Mouse (Mus musculus): Measurements from ENCODE around the gene Iqcf6. TPM values are rescaled to one million over a fixed set of nuclear protein-coding genes. Genes with fewer than 3 reads are reported as not detected.

Iqcf6 gene
- total and polyA plus RNA-seq, 3 experiments = not detected

DNA sequence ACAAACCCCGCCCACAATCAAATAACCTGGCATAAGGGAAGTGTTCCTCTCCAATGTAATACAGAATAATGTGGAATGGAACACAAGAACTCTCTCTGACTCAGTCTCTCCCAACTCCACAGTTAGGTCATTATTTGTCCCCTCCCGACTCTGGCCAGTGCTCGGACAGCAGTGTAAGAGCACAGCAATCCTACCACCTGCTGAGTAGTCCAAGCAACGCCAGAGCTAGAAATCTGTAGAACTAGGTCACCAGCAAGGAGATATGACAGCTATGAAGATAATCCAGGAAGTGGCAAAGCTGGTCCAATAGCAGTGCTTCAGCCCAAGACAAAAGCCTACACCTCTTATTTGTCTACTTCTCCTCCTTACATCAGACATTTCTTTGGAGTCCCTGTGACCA lies 50.2 kb downstream of the Iqcf6 start:
- Histone ChIP-seq H3K4me1 (ENCODE audit: control insufficient read depth in 1 of 2, insufficient read depth in 2 of 2) (peaks cover 0 to 27% of the 10 kb centered on the region in 2 experiments; a peak in 1 of 4 replicates), H3K9me3 (replicated peaks; ENCODE audit: low read length) (no peaks in the 10 kb centered on the region), H3K4me3 (replicated peaks in 1 of 3; ENCODE audit: low read depth in 2 of 3, low read length in 2 of 3, poor library complexity in 1 of 3) (no peak overlapping the region), H3K36me3 (replicated peaks in 1 of 2; ENCODE audit: control insufficient read depth in 1 of 2, insufficient read depth in 1 of 2, low read length in 1 of 2) (peaks cover 26 to 91% of the 10 kb centered on the region in 2 experiments), H3K9ac (ENCODE audit: insufficient read depth, low read depth) (no peak overlapping the region), H3K27me3 (replicated peaks) (no peaks in the 10 kb centered on the region), H3K4me2 (ENCODE audit: insufficient read depth, low read depth, poor library complexity, severe bottlenecking) (no peak overlapping the region), H3K27ac (ENCODE audit: insufficient read depth, low read depth) (no peak overlapping the region), H3K79me2 (replicated peaks; ENCODE audit: control insufficient read depth, extremely low read depth, insufficient read depth, poor library complexity, severe bottlenecking) (no peaks in the 10 kb centered on the region)
- no peak for DNase-seq (ENCODE audit: extremely low read depth)
- dilution Hi-C loops (cut with MboI; ENCODE audit: extremely low pct_ligation_motif_present, extremely low pct_unique_long_range_greater_than_20kb, low sequenced_read_pairs) = loop anchor here (25.0 kb wide), 1 partner anchor 111 kb away; the partner anchor contains the start of gene Rad54l2
- TF ChIP-seq EP300 (IDR thresholded peaks at IDR 0.05; ENCODE audit: low read length) (no peak), BHLHE40 (IDR thresholded peaks at IDR 0.05; ENCODE audit: low read depth, low read length) (no peak), PAX5 (IDR thresholded peaks at IDR 0.05; ENCODE audit: low read length) (no peak), NELFE (IDR thresholded peaks at IDR 0.05; ENCODE audit: low read depth, low read length) (no peak), TBP (conservative IDR thresholded peaks at IDR 0.05; ENCODE audit: low read depth, low read length) (no peak)
- in situ Hi-C loops (cut with MboI; ENCODE audit: low pct_ligation_motif_present, low pct_unique_long_range_greater_than_20kb, low sequenced_read_pairs) = no loop called here

Other genes starting within 250 kb of the Iqcf6 start
- gene Rpl29, start 197.1 kb upstream of the Iqcf6 start, total RNA-seq (2012; rRNA removed) = 1,844 and 1,867 TPM in 2 replicates
- gene Rpl29, start 197.1 kb upstream of the Iqcf6 start, total RNA-seq (2014; rRNA removed) = 1,058 and 1,082 TPM in 2 replicates
- 1,042 and 1,257 TPM in 2 replicates for gene Rpl29, start 197.1 kb upstream of the Iqcf6 start, polyA plus RNA-seq (2012; ENCODE audit: insufficient read length, low read depth)
- gene Acy1, start 188.3 kb upstream of the Iqcf6 start, total RNA-seq (2012; rRNA removed) = 76.9 and 77.6 TPM in 2 replicates
- gene Acy1, start 188.3 kb upstream of the Iqcf6 start, total RNA-seq (2014; rRNA removed) = 51.9 and 55.6 TPM in 2 replicates
- 103 and 106 TPM in 2 replicates for gene Acy1, start 188.3 kb upstream of the Iqcf6 start, polyA plus RNA-seq (2012; ENCODE audit: insufficient read length, low read depth)
- gene Abhd14b, start 179.1 kb upstream of the Iqcf6 start, total RNA-seq (2012; rRNA removed) = 3.9 and 5.3 TPM in 2 replicates
- 2.9 and 3.6 TPM in 2 replicates for gene Abhd14b, start 179.1 kb upstream of the Iqcf6 start, total RNA-seq (2014; rRNA removed)
- gene Abhd14b, start 179.1 kb upstream of the Iqcf6 start, polyA plus RNA-seq (2012; ENCODE audit: insufficient read length, low read depth) = 4.4 and 5.4 TPM in 2 replicates
- gene Abhd14a, start 178.9 kb upstream of the Iqcf6 start, total RNA-seq (2012; rRNA removed) = 20.4 and 20.6 TPM in 2 replicates
- gene Abhd14a, start 178.9 kb upstream of the Iqcf6 start, total RNA-seq (2014; rRNA removed) = 15.6 and 18.2 TPM in 2 replicates
- 23.3 and 26.6 TPM in 2 replicates for gene Abhd14a, start 178.9 kb upstream of the Iqcf6 start, polyA plus RNA-seq (2012; ENCODE audit: insufficient read length, low read depth)
- 41.3 and 44.1 TPM in 2 replicates for gene Pcbp4, start 173.3 kb upstream of the Iqcf6 start, total RNA-seq (2012; rRNA removed)
- gene Pcbp4, start 173.3 kb upstream of the Iqcf6 start, total RNA-seq (2014; rRNA removed) = 34.5 and 44.0 TPM in 2 replicates
- gene Pcbp4, start 173.3 kb upstream of the Iqcf6 start, polyA plus RNA-seq (2012; ENCODE audit: insufficient read length, low read depth) = 51.9 and 54.2 TPM in 2 replicates
- gene Gpr62, start 160.6 kb upstream of the Iqcf6 start, total RNA-seq (2012; rRNA removed) = 0.04 TPM in 1 of 2 replicates, not detected in the other
- gene Gpr62, start 160.6 kb upstream of the Iqcf6 start, total RNA-seq (2014; rRNA removed) = not detected in 2 replicates
- gene Gpr62, start 160.6 kb upstream of the Iqcf6 start, polyA plus RNA-seq (2012; ENCODE audit: insufficient read length, low read depth) = 0.11 and 0.20 TPM in 2 replicates
- 120 and 167 TPM in 2 replicates for gene Rrp9, start 150.6 kb upstream of the Iqcf6 start, total RNA-seq (2012; rRNA removed)
- gene Rrp9, start 150.6 kb upstream of the Iqcf6 start, total RNA-seq (2014; rRNA removed) = 130 and 137 TPM in 2 replicates
- gene Rrp9, start 150.6 kb upstream of the Iqcf6 start, polyA plus RNA-seq (2012; ENCODE audit: insufficient read length, low read depth) = 326 and 339 TPM in 2 replicates
- 12.3 and 12.9 TPM in 2 replicates for gene Parp3, start 149.6 kb upstream of the Iqcf6 start, total RNA-seq (2012; rRNA removed)
- gene Parp3, start 149.6 kb upstream of the Iqcf6 start, total RNA-seq (2014; rRNA removed) = 10.3 and 11.1 TPM in 2 replicates
- gene Parp3, start 149.6 kb upstream of the Iqcf6 start, polyA plus RNA-seq (2012; ENCODE audit: insufficient read length, low read depth) = 24.6 and 36.6 TPM in 2 replicates
- gene Iqcf1, start 126.6 kb upstream of the Iqcf6 start, total RNA-seq (2012; rRNA removed) = not detected in 2 replicates
- gene Iqcf1, start 126.6 kb upstream of the Iqcf6 start, total RNA-seq (2014; rRNA removed) = not detected in 2 replicates
- not detected in 2 replicates for gene Iqcf1, start 126.6 kb upstream of the Iqcf6 start, polyA plus RNA-seq (2012; ENCODE audit: insufficient read length, low read depth)
- 0.72 TPM in 1 of 2 replicates, not detected in the other for gene Iqcf5, start 112.0 kb upstream of the Iqcf6 start, total RNA-seq (2012; rRNA removed)
- gene Iqcf5, start 112.0 kb upstream of the Iqcf6 start, total RNA-seq (2014; rRNA removed) = 0.77 TPM in 1 of 2 replicates, not detected in the other
- 1.8 and 2.9 TPM in 2 replicates for gene Iqcf5, start 112.0 kb upstream of the Iqcf6 start, polyA plus RNA-seq (2012; ENCODE audit: insufficient read length, low read depth)
- gene Iqcf3, start 65.0 kb upstream of the Iqcf6 start, total RNA-seq (2012; rRNA removed) = not detected in 2 replicates
- gene Iqcf3, start 65.0 kb upstream of the Iqcf6 start, total RNA-seq (2014; rRNA removed) = not detected in 2 replicates
- gene Iqcf3, start 65.0 kb upstream of the Iqcf6 start, polyA plus RNA-seq (2012; ENCODE audit: insufficient read length, low read depth) = not detected in 2 replicates
- not detected in 2 replicates for gene Iqcf4, start 55.6 kb upstream of the Iqcf6 start, total RNA-seq (2012; rRNA removed)
- gene Iqcf4, start 55.6 kb upstream of the Iqcf6 start, total RNA-seq (2014; rRNA removed) = not detected in 2 replicates
- not detected in 2 replicates for gene Iqcf4, start 55.6 kb upstream of the Iqcf6 start, polyA plus RNA-seq (2012; ENCODE audit: insufficient read length, low read depth)
- not detected in 2 replicates for gene Grm2, start 29.5 kb downstream of the Iqcf6 start, total RNA-seq (2012; rRNA removed)
- gene Grm2, start 29.5 kb downstream of the Iqcf6 start, total RNA-seq (2014; rRNA removed) = not detected in 2 replicates
- not detected in 2 replicates for gene Grm2, start 29.5 kb downstream of the Iqcf6 start, polyA plus RNA-seq (2012; ENCODE audit: insufficient read length, low read depth)
- gene Tex264, start 59.3 kb downstream of the Iqcf6 start, total RNA-seq (2012; rRNA removed) = 33.6 and 45.3 TPM in 2 replicates
- gene Tex264, start 59.3 kb downstream of the Iqcf6 start, total RNA-seq (2014; rRNA removed) = 30.9 and 34.3 TPM in 2 replicates
- gene Tex264, start 59.3 kb downstream of the Iqcf6 start, polyA plus RNA-seq (2012; ENCODE audit: insufficient read length, low read depth) = 45.2 and 54.8 TPM in 2 replicates
- gene Rad54l2, start 162.6 kb downstream of the Iqcf6 start, total RNA-seq (2012; rRNA removed) = 11.5 and 11.6 TPM in 2 replicates
- gene Rad54l2, start 162.6 kb downstream of the Iqcf6 start, total RNA-seq (2014; rRNA removed) = 7.1 and 7.2 TPM in 2 replicates
- gene Rad54l2, start 162.6 kb downstream of the Iqcf6 start, polyA plus RNA-seq (2012; ENCODE audit: insufficient read length, low read depth) = 13.3 and 16.5 TPM in 2 replicates
- 43.9 and 48.5 TPM in 2 replicates for gene Dcaf1, start 195.3 kb downstream of the Iqcf6 start, total RNA-seq (2012; rRNA removed)
- 40.9 and 44.9 TPM in 2 replicates for gene Dcaf1, start 195.3 kb downstream of the Iqcf6 start, total RNA-seq (2014; rRNA removed)
- gene Dcaf1, start 195.3 kb downstream of the Iqcf6 start, polyA plus RNA-seq (2012; ENCODE audit: insufficient read length, low read depth) = 36.1 and 42.9 TPM in 2 replicates

All from CH12.LX (cell line).